Mouse (Mus musculus) lung, embryonic 15.5 days (tissue): Measurements from ENCODE around the gene Siglecf. TPM values are rescaled to one million over a fixed set of nuclear protein-coding genes. Genes with fewer than 3 reads are reported as not detected.

Experiments used
- ATAC-seq: fragments of 200-750 bp; cut with Nextera tagmentation; 2 replicates; pipeline ENCODE4 v1.8.0; 2017; ENCODE audit warnings: moderate number of reproducible peaks, borderline replicate concordance; ENCODE audit not compliant: low FRiP score, low TSS enrichment; ENCODE audit errors: extremely low read depth
- H3K27ac ChIP-seq: fragments of 300-500 bp; sonication (generic); 2 replicates; pipeline ENCODE4 v1.5.1; 2015; ENCODE audit warnings: moderate library complexity, mild to moderate bottlenecking, inconsistent platforms
- H3K27me3 ChIP-seq: fragments of 300-500 bp; sonication (generic); 2 replicates; pipeline ENCODE4 v1.6.1; 2015; ENCODE audit warnings: inconsistent platforms
- H3K36me3 ChIP-seq: fragments of 300-500 bp; sonication (generic); 2 replicates; pipeline ENCODE4 v1.6.1; 2015; ENCODE audit warnings: inconsistent platforms
- H3K4me1 ChIP-seq: fragments of 300-500 bp; sonication (generic); 2 replicates; pipeline ENCODE4 v1.6.1; 2015; ENCODE audit warnings: inconsistent platforms
- H3K4me2 ChIP-seq: fragments of 300-500 bp; sonication (generic); 2 replicates; pipeline ENCODE4 v1.6.1; 2015; ENCODE audit warnings: inconsistent platforms, mild to moderate bottlenecking, moderate library complexity
- H3K4me3 ChIP-seq: fragments of 300-500 bp; sonication (generic); 2 replicates; pipeline ENCODE4 v1.5.1; 2015; ENCODE audit warnings: mild to moderate bottlenecking, inconsistent platforms
- H3K9ac ChIP-seq: fragments of 300-500 bp; sonication (generic); 2 replicates; pipeline ENCODE4 v1.6.1; 2015; ENCODE audit warnings: inconsistent platforms
- H3K9me3 ChIP-seq: fragments of 300-500 bp; sonication (generic); 2 replicates; pipeline ENCODE4 v1.6.1; 2016; ENCODE audit warnings: inconsistent platforms
- WGBS: fragments of 180-500 bp; shearing (Covaris S2); methylation state at CpG from one replicate; pipeline ENCODE4 v1.1.7; 2015; 5-methylcytosine and 5-hydroxymethylcytosine counted together
- polyA plus RNA-seq: library from polyadenylated mRNA; unstranded; fragments of >200 nt; fragmentation: Nextera tagmentation; extraction: Ambion mirVana; gene quantifications from 2 replicates; pipeline ENCODE4 v1.2.1, GENCODE M21; 2015

Siglecf gene
- polyA plus RNA-seq, result 0.16 and 0.19 TPM in 2 replicates

GRCm38 (mm10) chr7:43351154-43351553, at the start of gene Siglecf:
Gene Siglecf (plus strand): TSS chr7:43351341.
- 45% methylated on average over 3 of the region's 3 CpGs for WGBS
- Histone ChIP-seq H3K36me3 (no peaks in the 10 kb centered on the region), H3K9me3 (no peaks in the 10 kb centered on the region), H3K4me2 (no peak within 1 kb of the TSS), H3K4me1 (no peaks in the 10 kb centered on the region), H3K4me3 (no peak within 1 kb of the TSS), H3K27ac (no peak within 1 kb of the TSS), H3K9ac (no peak within 1 kb of the TSS), H3K27me3 (no peaks in the 10 kb centered on the region)
- no peak for ATAC-seq

- Histone ChIP-seq H3K9ac (no peak overlapping the region), H3K36me3 (peaks cover 47% of the 10 kb centered on the region), H3K4me1 (0 out of 2 replicates have a peak, but pooled peaks cover 4% of the 10 kb centered on the region), H3K4me3 (no peak overlapping the region), H3K9me3 (no peaks in the 10 kb centered on the region), H3K27me3 (no peaks in the 10 kb centered on the region), H3K27ac (peak overlapping the region; percentile 37; the same call in 1 of the 2 replicates), H3K4me2 (no peak overlapping the region)
- no peak for ATAC-seq
- 75% methylated on average over 3 of the region's 3 CpGs for WGBS
Observed at GRCm38 (mm10) chr7:43305235-43305634, 45.9 kb upstream of the Siglecf start.

GRCm38 (mm10) chr7:43309069-43309468, 42.1 kb upstream of the Siglecf start:
- no peak overlapping the region for H3K4me3 ChIP-seq
- no peak overlapping the region for H3K4me2 ChIP-seq
- peaks cover 22% of the 10 kb centered on the region for H3K4me1 ChIP-seq
- peaks cover 33% of the 10 kb centered on the region for H3K36me3 ChIP-seq
- H3K9me3 ChIP-seq, result no peaks in the 10 kb centered on the region
- H3K27me3 ChIP-seq, result no peaks in the 10 kb centered on the region
- ATAC-seq, result no peak
- WGBS, result 69% methylated on average over 2 of the region's 2 CpGs
- H3K9ac ChIP-seq, result no peak overlapping the region
- no peak overlapping the region for H3K27ac ChIP-seq

- Histone ChIP-seq H3K4me2 (peak overlapping the region; percentile 83), H3K4me1 (peaks cover 22% of the 10 kb centered on the region), H3K9me3 (no peaks in the 10 kb centered on the region), H3K27me3 (no peaks in the 10 kb centered on the region), H3K4me3 (peak overlapping the region; percentile 86), H3K9ac (no peak overlapping the region), H3K36me3 (peaks cover 19% of the 10 kb centered on the region), H3K27ac (no peak overlapping the region)
- 62% methylated on average over 6 of the region's 6 CpGs for WGBS
- no peak for ATAC-seq
Observed at GRCm38 (mm10) chr7:43311632-43312031, 39.5 kb upstream of the Siglecf start.

- under 1% methylated on average over 32 of the region's 32 CpGs for WGBS
Observed at GRCm38 (mm10) chr7:43312386-43313012, 38.6 kb upstream of the Siglecf start.

GRCm38 (mm10) chr7:43313013-43313428, 38.1 kb upstream of the Siglecf start, which contains the start of gene Zfp715:
Gene Zfp715 (minus strand): TSS chr7:43313294.
- Histone ChIP-seq H3K9ac (peak within 1 kb of the TSS; percentile 78), H3K27me3 (no peaks in the 10 kb centered on the region), H3K4me2 (peak within 1 kb of the TSS; percentile 83), H3K4me1 (peaks cover 22% of the 10 kb centered on the region), H3K4me3 (peak within 1 kb of the TSS; percentile 86), H3K27ac (peak within 1 kb of the TSS; percentile 86), H3K9me3 (no peaks in the 10 kb centered on the region), H3K36me3 (peaks cover 11% of the 10 kb centered on the region)
- 1% methylated on average over 32 of the region's 33 CpGs for WGBS
- ATAC-seq, result peak; percentile 94

More at GRCm38 (mm10) chr7:43312386-43313012, 38.6 kb upstream of the Siglecf start:
- Histone ChIP-seq H3K4me2 (peak overlapping the region; percentile 83), H3K9me3 (no peaks in the 10 kb centered on the region), H3K9ac (peak overlapping the region; percentile 78), H3K4me3 (peak overlapping the region; percentile 86), H3K27me3 (no peaks in the 10 kb centered on the region), H3K27ac (peak overlapping the region; percentile 86), H3K36me3 (peaks cover 14% of the 10 kb centered on the region), H3K4me1 (peaks cover 22% of the 10 kb centered on the region)
- ATAC-seq, result peak; percentile 68

GRCm38 (mm10) chr7:43326223-43326780, 24.8 kb upstream of the Siglecf start:
- H3K4me2 ChIP-seq, result no peak overlapping the region
- H3K9ac ChIP-seq, result no peak overlapping the region
- H3K27me3 ChIP-seq, result no peaks in the 10 kb centered on the region
- ATAC-seq, result no peak
- no peaks in the 10 kb centered on the region for H3K36me3 ChIP-seq
- WGBS, result 51% methylated on average over 10 of the region's 10 CpGs
- H3K4me3 ChIP-seq, result no peak overlapping the region
- no peaks in the 10 kb centered on the region for H3K4me1 ChIP-seq
- H3K9me3 ChIP-seq, result no peaks in the 10 kb centered on the region
- no peak overlapping the region for H3K27ac ChIP-seq

GRCm38 (mm10) chr7:43328101-43328500, 23.0 kb upstream of the Siglecf start:
- no peak overlapping the region for H3K4me3 ChIP-seq
- no peak overlapping the region for H3K27ac ChIP-seq
- no peak for ATAC-seq
- H3K9me3 ChIP-seq, result no peaks in the 10 kb centered on the region
- H3K27me3 ChIP-seq, result no peaks in the 10 kb centered on the region
- 57% methylated on average over 4 of the region's 4 CpGs for WGBS
- no peak overlapping the region for H3K9ac ChIP-seq
- H3K4me1 ChIP-seq, result no peaks in the 10 kb centered on the region
- no peak overlapping the region for H3K4me2 ChIP-seq
- H3K36me3 ChIP-seq, result no peaks in the 10 kb centered on the region

- H3K36me3 ChIP-seq, result no peaks in the 10 kb centered on the region
- no peaks in the 10 kb centered on the region for H3K9me3 ChIP-seq
- no peaks in the 10 kb centered on the region for H3K27me3 ChIP-seq
- no peak overlapping the region for H3K9ac ChIP-seq
- no peak overlapping the region for H3K27ac ChIP-seq
- ATAC-seq, result no peak
- no peaks in the 10 kb centered on the region for H3K4me1 ChIP-seq
- no peak overlapping the region for H3K4me3 ChIP-seq
- 32% methylated on average over 5 of the region's 7 CpGs for WGBS
- no peak overlapping the region for H3K4me2 ChIP-seq
Observed at GRCm38 (mm10) chr7:43333203-43333602, 17.9 kb upstream of the Siglecf start.

- H3K9me3 ChIP-seq, result no peaks in the 10 kb centered on the region
- H3K9ac ChIP-seq, result no peak overlapping the region
- 48% methylated on average over 2 of the region's 2 CpGs for WGBS
- no peaks in the 10 kb centered on the region for H3K27me3 ChIP-seq
- H3K36me3 ChIP-seq, result no peaks in the 10 kb centered on the region
- H3K4me2 ChIP-seq, result no peak overlapping the region
- no peak overlapping the region for H3K27ac ChIP-seq
- no peaks in the 10 kb centered on the region for H3K4me1 ChIP-seq
- H3K4me3 ChIP-seq, result no peak overlapping the region
- no peak for ATAC-seq
Observed at GRCm38 (mm10) chr7:43333899-43334298, 17.2 kb upstream of the Siglecf start.

GRCm38 (mm10) chr7:43340771-43341170, 10.4 kb upstream of the Siglecf start:
- Histone ChIP-seq H3K27me3 (no peaks in the 10 kb centered on the region), H3K27ac (no peak overlapping the region), H3K9ac (no peak overlapping the region), H3K4me2 (no peak overlapping the region), H3K36me3 (no peaks in the 10 kb centered on the region), H3K4me3 (no peak overlapping the region), H3K9me3 (no peaks in the 10 kb centered on the region), H3K4me1 (no peaks in the 10 kb centered on the region)
- no peak for ATAC-seq
- 77% methylated on average over 4 of the region's 4 CpGs for WGBS

GRCm38 (mm10) chr7:43343191-43343590, 8.0 kb upstream of the Siglecf start:
- no peaks in the 10 kb centered on the region for H3K36me3 ChIP-seq
- H3K9me3 ChIP-seq, result no peaks in the 10 kb centered on the region
- H3K4me3 ChIP-seq, result no peak overlapping the region
- H3K4me2 ChIP-seq, result no peak overlapping the region
- 65% methylated on average over 5 of the region's 5 CpGs for WGBS
- H3K27ac ChIP-seq, result no peak overlapping the region
- ATAC-seq, result no peak
- no peak overlapping the region for H3K9ac ChIP-seq
- H3K27me3 ChIP-seq, result no peaks in the 10 kb centered on the region
- no peaks in the 10 kb centered on the region for H3K4me1 ChIP-seq
